21 mouse cellular contexts compared by ENCODE assay signal in the genomic region with DNA sequence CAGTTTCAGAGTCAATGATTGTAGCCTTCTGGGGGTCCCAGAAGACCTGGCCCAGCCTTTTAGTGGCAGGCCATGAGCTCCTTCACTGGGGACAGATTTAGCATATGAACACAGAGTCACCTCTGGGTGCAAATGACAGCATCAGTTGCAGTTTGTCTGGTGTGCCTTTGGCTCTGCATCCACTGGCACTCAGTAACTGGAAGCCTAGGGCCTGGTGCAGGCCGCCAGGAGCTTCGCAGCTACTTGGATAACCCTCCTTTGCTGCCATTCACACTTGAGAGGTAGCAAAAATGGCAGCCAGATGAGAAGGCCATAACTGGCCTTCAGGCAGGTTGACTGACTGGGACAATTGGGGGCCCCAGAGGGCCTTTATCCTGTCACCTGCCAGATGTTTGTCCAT. TPM values are rescaled to one million over a fixed set of nuclear protein-coding genes. Genes with fewer than 3 reads are reported as not detected.
"Had no signal": no experiment of that assay in that cellular context is flagged by ENCODE, and none has a peak within 500 bp of the region (broad histone marks: within the 10 kb centered on the region; RNA-seq: fewer than 3 reads in every experiment).

No protein-coding gene starts in this region.

- H3K27me3 ChIP-seq: liver, embryonic 15.5 days; lung, embryonic 15.5 days; megakaryocyte, embryonic 14.5 days; midbrain, embryonic 12.5 days; neural tube, embryonic 12.5 days; stomach, embryonic 15.5 days had no signal

- H3K9me3 ChIP-seq: liver, embryonic 15.5 days; lung, embryonic 15.5 days; megakaryocyte, embryonic 14.5 days; midbrain, embryonic 12.5 days; neural tube, embryonic 12.5 days; stomach, embryonic 15.5 days had no signal

- H3K9ac ChIP-seq: liver, embryonic 15.5 days; liver, postnatal 0 days; lung, embryonic 15.5 days; midbrain, embryonic 12.5 days; neural tube, embryonic 12.5 days; stomach, embryonic 15.5 days had no signal

- ATAC-seq: liver, postnatal 0 days; midbrain, embryonic 16.5 days had no signal

- H3K4me3 ChIP-seq: liver, embryonic 15.5 days; lung, embryonic 15.5 days; megakaryocyte, embryonic 14.5 days; midbrain, embryonic 12.5 days; neural tube, embryonic 12.5 days; stomach, embryonic 15.5 days had no signal

- H3K27ac ChIP-seq: liver, embryonic 15.5 days; lung, embryonic 15.5 days; macrophage; midbrain, embryonic 12.5 days; neural tube, embryonic 12.5 days; stomach, embryonic 15.5 days; stomach, postnatal 0 days had no signal

- H3K4me1 ChIP-seq: liver, embryonic 15.5 days; midbrain, embryonic 12.5 days; neural tube, embryonic 12.5 days had no signal

- H3K36me3 ChIP-seq: lung, embryonic 15.5 days; stomach, embryonic 15.5 days had no signal

- H3K4me2 ChIP-seq: liver, embryonic 15.5 days; lung, embryonic 15.5 days; midbrain, embryonic 12.5 days; neural tube, embryonic 12.5 days; stomach, embryonic 15.5 days had no signal

- DNase-seq: liver, postnatal 0 days; lung, adult 2 months; lung, postnatal 14 days; lung, postnatal 36 days; midbrain, embryonic 14.5 days; retina, postnatal 1 day; right cerebral cortex, adult 18-20 months; right cerebral cortex, postnatal 25 days; right cerebral cortex, postnatal 4 days; thymus, postnatal 14 days; thymus, postnatal 36 days had no signal

RNA-seq across cellular contexts. Expression of a gene that starts 11.3 kb away (rescaled TPM):
- total RNA-seq: monocyte, adult 5-6 weeks had no signal
- polyA plus RNA-seq: macrophage; midbrain, embryonic 12.5 days; midbrain, embryonic 16.5 days had no signal
